Mouse (Mus musculus): Measurements from ENCODE around the gene H2-T3.

GRCm38 (mm10) chr17:36201851-36202250, 11.8 kb upstream of the H2-T3 start:
- TF ChIP-seq CTCF (IDR thresholded peaks at IDR 0.05; ENCODE audit: borderline replicate concordance, extremely low read depth, insufficient read depth, insufficient read length) (no peak), POLR2A (IDR thresholded peaks at IDR 0.05; ENCODE audit: borderline replicate concordance, extremely low read depth, insufficient read depth, insufficient read length, poor library complexity, severe bottlenecking) (no peak)

Measured in brain, embryonic 14.5 days (tissue).